Mouse (Mus musculus): ENCODE data around the gene Aig1.

GRCm38 (mm10) chr10:13682565-13682964 lies 186.2 kb downstream of the Aig1 start:
- TF ChIP-seq POLR2A (IDR thresholded peaks at IDR 0.05; ENCODE audit: insufficient read depth, low read depth, low read length) (no peak), CTCF (IDR thresholded peaks at IDR 0.05) (peak; percentile 56), EP300 (IDR thresholded peaks at IDR 0.05; ENCODE audit: insufficient read depth, low read depth, low read length) (no peak)
